Mouse (Mus musculus) T-cell, adult 2 months (primary cell): Measurements from ENCODE around the gene Polq.

Source experiments
- DNase-seq: peaks from one replicate; pipeline ENCODE4 v3.0.0; 2022; ENCODE audit warnings: low spot score

The Polq gene

GRCm38 (mm10) chr16:37011061-37011921 is at the start of gene Polq:
Gene Polq (plus strand): TSS chr16:37011786.
- peak; percentile 94 for DNase-seq

- no peak for DNase-seq
Measured at GRCm38 (mm10) chr16:36963415-36963814, 48.2 kb upstream of the Polq start.

- no peak for DNase-seq
Measured at GRCm38 (mm10) chr16:36979127-36979526, 32.5 kb upstream of the Polq start.

- DNase-seq = no peak
Measured at GRCm38 (mm10) chr16:36983796-36984195, 27.8 kb upstream of the Polq start.

GRCm38 (mm10) chr16:36985636-36986042 is 25.9 kb upstream of the Polq start:
- peak; percentile 69 for DNase-seq

GRCm38 (mm10) chr16:36987399-36987798 is 24.2 kb upstream of the Polq start:
- no peak for DNase-seq

GRCm38 (mm10) chr16:36988066-36988465 is 23.5 kb upstream of the Polq start:
- no peak for DNase-seq

- no peak for DNase-seq
Measured at GRCm38 (mm10) chr16:36989493-36989892, 22.1 kb upstream of the Polq start.

GRCm38 (mm10) chr16:36989999-36990625 is 21.5 kb upstream of the Polq start, which contains the start of gene Fbxo40:
Gene Fbxo40 (minus strand): TSS chr16:36990467.
- no peak for DNase-seq

GRCm38 (mm10) chr16:36997650-36998049 is 13.9 kb upstream of the Polq start:
- DNase-seq = no peak

GRCm38 (mm10) chr16:36999366-36999972 is 12.1 kb upstream of the Polq start:
- DNase-seq = no peak

GRCm38 (mm10) chr16:37009262-37009661 is 2.3 kb upstream of the Polq start:
- no peak for DNase-seq

- DNase-seq = peak; percentile 30
Measured at GRCm38 (mm10) chr16:37010370-37010769, 1.2 kb upstream of the Polq start.

- no peak for DNase-seq
Measured at GRCm38 (mm10) chr16:37011922-37012289, 320 bp downstream of the Polq start.

- no peak for DNase-seq
Measured at GRCm38 (mm10) chr16:37012336-37012735, 750 bp downstream of the Polq start.

GRCm38 (mm10) chr16:37027581-37027980 is 16.0 kb downstream of the Polq start:
- DNase-seq = no peak

- no peak for DNase-seq
Measured at GRCm38 (mm10) chr16:37031996-37032395, 20.4 kb downstream of the Polq start.

- no peak for DNase-seq
Measured at GRCm38 (mm10) chr16:37034751-37035150, 23.2 kb downstream of the Polq start.

GRCm38 (mm10) chr16:37059631-37060030 is 48.0 kb downstream of the Polq start:
- DNase-seq = no peak

- DNase-seq = no peak
Measured at GRCm38 (mm10) chr16:37061261-37061660, 49.7 kb downstream of the Polq start.

GRCm38 (mm10) chr16:37072354-37072753 is 60.8 kb downstream of the Polq start:
- DNase-seq = no peak

- no peak for DNase-seq
Measured at GRCm38 (mm10) chr16:37089648-37090047, 78.1 kb downstream of the Polq start.
